Mouse (Mus musculus): ENCODE results near the gene Actl6b.

- TF ChIP-seq CEBPB (IDR thresholded peaks at IDR 0.05; ENCODE audit: low read depth) (no peak), CTCF (IDR thresholded peaks at IDR 0.05; ENCODE audit: control insufficient read depth, insufficient read depth, insufficient read length) (no peak), FOSL1 (IDR thresholded peaks at IDR 0.05; ENCODE audit: insufficient read depth, low read length, poor library complexity, severe bottlenecking) (no peak), USF1 (IDR thresholded peaks at IDR 0.05; ENCODE audit: low read depth) (no peak), MYOD1 (IDR thresholded peaks at IDR 0.05; ENCODE audit: control insufficient read depth, insufficient read length, low read depth) (no peak), MAX (IDR thresholded peaks at IDR 0.05) (no peak), MYOG (IDR thresholded peaks at IDR 0.05; ENCODE audit: control insufficient read depth, extremely low read depth, insufficient read length) (no peak)
Observed at GRCm38 (mm10) chr5:137598100-137598826, 44.9 kb downstream of the Actl6b start.

Data from C2C12 (cell line).